Mouse (Mus musculus) small intestine, adult 2 months (tissue): Measurements from ENCODE around the gene Mansc4.

ENCODE experiments used
- CTCF ChIP-seq: fragments of 200-500 bp; IDR thresholded peaks from 2 replicates; pipeline ENCODE4 v1.5.1; 2012; ENCODE audit warnings: low read depth, mild to moderate bottlenecking, control low read depth, inconsistent platforms, low read length, moderate library complexity, mixed read lengths; ENCODE audit not compliant: insufficient replicate concordance, insufficient read length; ENCODE audit errors: extremely low read depth
- POLR2A ChIP-seq: fragments of 200-500 bp; IDR thresholded peaks from 2 replicates; pipeline ENCODE4 v1.6.1; 2012; ENCODE audit warnings: low read depth, mild to moderate bottlenecking, control low read depth, inconsistent platforms, low read length, moderate library complexity

- TF ChIP-seq CTCF (no peak), POLR2A (no peak)
Measured at GRCm38 (mm10) chr6:147079919-147080318, 6.9 kb downstream of the Mansc4 start.
